Mouse (Mus musculus) bone marrow, adult 2 months (tissue): ENCODE measurements around the gene Oxsr1.

ENCODE experiments used
- CTCF ChIP-seq: fragments of 200-500 bp; IDR thresholded peaks from 2 replicates; pipeline ENCODE4 v1.5.1; 2011; ENCODE audit warnings: low read length, control low read depth; ENCODE audit not compliant: control insufficient read depth, insufficient read depth
- POLR2A ChIP-seq: fragments of 200-500 bp; IDR thresholded peaks from 2 replicates; pipeline ENCODE4 v1.6.1; 2011; ENCODE audit warnings: low read depth, mild to moderate bottlenecking, control low read depth, low read length, borderline replicate concordance; ENCODE audit not compliant: control insufficient read depth

DNA sequence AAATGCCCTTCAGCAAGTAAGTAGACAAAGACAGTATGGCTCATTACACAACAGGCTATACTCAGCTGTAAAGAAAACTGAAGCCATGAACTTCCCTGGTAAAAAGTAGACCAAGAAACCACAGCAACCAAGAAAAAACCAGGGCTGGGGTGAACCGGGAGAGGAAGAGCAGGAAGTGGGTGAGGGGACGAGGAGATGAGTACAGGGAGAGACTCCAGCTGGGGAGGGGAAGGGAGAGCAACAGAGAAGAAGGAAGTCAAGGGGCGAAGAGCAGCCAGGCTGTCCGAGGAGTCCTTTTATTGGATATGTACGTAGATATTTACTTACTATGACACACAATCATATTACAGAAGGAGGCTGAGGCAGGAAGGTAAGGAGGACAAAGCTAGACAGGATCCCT lies 74.2 kb downstream of the Oxsr1 start:
- no peak for TF ChIP-seq CTCF
- no peak for TF ChIP-seq POLR2A
